Mouse (Mus musculus) olfactory bulb, adult 2 months (tissue): ENCODE results near the gene Rdh5. TPM values are rescaled to one million over a fixed set of nuclear protein-coding genes. Genes with fewer than 3 reads are reported as not detected.

Experiments
- H3K27ac ChIP-seq: fragments of 200-500 bp; 2 replicates; pipeline ENCODE4 v1.5.1; 2012; ENCODE audit warnings: low read depth, low read length; ENCODE audit not compliant: insufficient read depth
- H3K4me1 ChIP-seq: fragments of 200-500 bp; 2 replicates; pipeline ENCODE4 v1.6.1; 2012; ENCODE audit warnings: low read length; ENCODE audit not compliant: control insufficient read depth, insufficient read depth
- H3K4me3 ChIP-seq: fragments of 200-500 bp; 2 replicates; pipeline ENCODE4 v1.5.1; 2012; ENCODE audit warnings: mild to moderate bottlenecking, low read depth, low read length, moderate library complexity; ENCODE audit not compliant: insufficient read depth
- CTCF ChIP-seq: fragments of 200-500 bp; IDR thresholded peaks from 2 replicates; pipeline ENCODE4 v1.5.1; 2012; ENCODE audit warnings: low read depth, mild to moderate bottlenecking, low read length, moderate library complexity; ENCODE audit not compliant: insufficient read depth
- POLR2A ChIP-seq: fragments of 200-500 bp; IDR thresholded peaks from 2 replicates; pipeline ENCODE4 v1.6.1; 2012; ENCODE audit warnings: mild to moderate bottlenecking, low read depth, low read length, moderate library complexity; ENCODE audit not compliant: insufficient read depth
- WGBS: fragments of 180-500 bp; shearing (Covaris S2); methylation state at CpG from one replicate; pipeline ENCODE4 v1.1.7; 2018; 5-methylcytosine and 5-hydroxymethylcytosine counted together
- polyA plus RNA-seq: library from polyadenylated mRNA; stranded (reverse); fragments of >200 nt; gene quantifications from 2 replicates; pipeline ENCODE4 v1.2.4, GENCODE M21; 2012; ENCODE audit warnings: low replicate concordance; ENCODE audit not compliant: missing spikeins, insufficient read depth, insufficient read length

Gene Rdh5
- not detected in 2 replicates for polyA plus RNA-seq

- H3K4me1 ChIP-seq = peaks cover 24% of the 10 kb centered on the region
- TF ChIP-seq POLR2A (no peak), CTCF (no peak)
- peak within 1 kb of the TSS; percentile 85 for H3K4me3 ChIP-seq
- 11% methylated on average over 1 of the region's 1 CpGs for WGBS
- peak within 1 kb of the TSS; percentile 95 for H3K27ac ChIP-seq
Observed at GRCm38 (mm10) chr10:128922822-128923012, at the start of gene Rdh5. Rdh5 (minus strand) TSS chr10:128922888.

GRCm38 (mm10) chr10:128970740-128971250, 48.1 kb upstream of the Rdh5 start:
- H3K27ac ChIP-seq = no peak overlapping the region
- TF ChIP-seq CTCF (no peak), POLR2A (no peak)
- H3K4me1 ChIP-seq = no peaks in the 10 kb centered on the region
- no peak overlapping the region for H3K4me3 ChIP-seq
- 50% methylated on average over 1 of the region's 1 CpGs for WGBS

GRCm38 (mm10) chr10:128968341-128968749, 45.7 kb upstream of the Rdh5 start:
- TF ChIP-seq POLR2A = no peak
- TF ChIP-seq CTCF = no peak
- no peak overlapping the region for H3K4me3 ChIP-seq
- H3K4me1 ChIP-seq = no peaks in the 10 kb centered on the region
- WGBS = 32% methylated on average over 1 of the region's 1 CpGs
- H3K27ac ChIP-seq = no peak overlapping the region

- Histone ChIP-seq H3K4me1 (no peaks in the 10 kb centered on the region), H3K27ac (no peak overlapping the region), H3K4me3 (no peak overlapping the region)
- TF ChIP-seq POLR2A (no peak), CTCF (no peak)
- 90% methylated on average over 6 of the region's 6 CpGs for WGBS
Observed at GRCm38 (mm10) chr10:128965871-128966270, 43.2 kb upstream of the Rdh5 start.

GRCm38 (mm10) chr10:128964961-128965360, 42.3 kb upstream of the Rdh5 start:
- no peaks in the 10 kb centered on the region for H3K4me1 ChIP-seq
- TF ChIP-seq CTCF (no peak), POLR2A (no peak)
- no peak overlapping the region for H3K27ac ChIP-seq
- WGBS = 80% methylated on average over 2 of the region's 2 CpGs
- no peak overlapping the region for H3K4me3 ChIP-seq

- 87% methylated on average over 12 of the region's 12 CpGs for WGBS
- TF ChIP-seq CTCF (no peak), POLR2A (no peak)
Observed at GRCm38 (mm10) chr10:128960590-128961584, 38.2 kb upstream of the Rdh5 start, which contains the start of gene Mettl7b. Mettl7b (minus strand) TSS chr10:128960988.

GRCm38 (mm10) chr10:128960142-128960541, 37.5 kb upstream of the Rdh5 start:
- no peaks in the 10 kb centered on the region for H3K4me1 ChIP-seq
- no peak for TF ChIP-seq POLR2A
- TF ChIP-seq CTCF = no peak
- no peak overlapping the region for H3K27ac ChIP-seq
- 80% methylated on average over 4 of the region's 4 CpGs for WGBS
- H3K4me3 ChIP-seq = no peak overlapping the region

More at GRCm38 (mm10) chr10:128960590-128961584, 38.2 kb upstream of the Rdh5 start, which contains the start of gene Mettl7b:
- Histone ChIP-seq H3K27ac (no peak within 1 kb of the TSS), H3K4me3 (no peak within 1 kb of the TSS), H3K4me1 (no peaks in the 10 kb centered on the region)

GRCm38 (mm10) chr10:128958340-128958739, 35.7 kb upstream of the Rdh5 start:
- no peak for TF ChIP-seq POLR2A
- TF ChIP-seq CTCF = no peak
- no peak overlapping the region for H3K27ac ChIP-seq
- H3K4me3 ChIP-seq = no peak overlapping the region
- no peaks in the 10 kb centered on the region for H3K4me1 ChIP-seq
- 76% methylated on average over 10 of the region's 10 CpGs for WGBS

- Histone ChIP-seq H3K4me1 (no peaks in the 10 kb centered on the region), H3K4me3 (no peak overlapping the region), H3K27ac (no peak overlapping the region)
- WGBS = 66% methylated on average over 16 of the region's 16 CpGs
- TF ChIP-seq POLR2A = no peak
- TF ChIP-seq CTCF = no peak
Observed at GRCm38 (mm10) chr10:128950208-128950887, 27.7 kb upstream of the Rdh5 start.
